Mouse (Mus musculus): ENCODE results near the gene Large1. TPM values are rescaled to one million over a fixed set of nuclear protein-coding genes. Genes with fewer than 3 reads are reported as not detected.
"Not testable (repeated sequence)": the region's sequence is repeated elsewhere in the genome, so short reads cannot be mapped to it uniquely, and the experiment has no call there.

Gene Large1
- polyA plus RNA-seq, 1 experiment from 2014 or later = 5.8 TPM

DNA sequence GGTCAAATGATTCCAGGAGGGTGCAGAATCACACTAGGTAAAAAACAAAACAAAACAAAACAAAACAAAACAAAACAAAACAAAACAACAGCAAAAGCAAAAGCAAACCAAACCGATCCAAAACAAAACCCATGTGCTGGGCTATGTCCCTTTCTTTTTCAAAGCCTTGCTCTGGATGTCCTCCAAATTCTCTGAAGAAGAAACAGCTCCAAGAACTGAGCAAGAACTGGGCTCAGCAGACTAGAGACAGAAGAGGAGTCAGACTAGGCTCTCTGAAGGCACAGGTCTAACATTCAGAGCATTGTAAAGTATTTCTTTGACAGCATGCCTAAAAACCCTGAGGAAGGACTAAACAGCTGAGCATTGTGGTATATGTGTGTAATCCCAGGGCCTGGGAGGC, 370.5 kb downstream of the Large1 start:
- no peaks in the 10 kb centered on the region for H3K4me1 ChIP-seq
- H3K4me3 ChIP-seq = no peak overlapping the region
- H3K4me2 ChIP-seq = no peak overlapping the region
- no peak overlapping the region for H3K27ac ChIP-seq
- no peaks in the 10 kb centered on the region for H3K27me3 ChIP-seq
- H3K36me3 ChIP-seq = no peaks in the 10 kb centered on the region
- ATAC-seq (ENCODE audit: borderline replicate concordance, extremely low read depth, low FRiP score, low TSS enrichment) = no peak
- H3K9me3 ChIP-seq = no peaks in the 10 kb centered on the region
- 97% methylated on average over 1 of the region's 1 CpGs for WGBS
- no peak overlapping the region for H3K9ac ChIP-seq

DNA sequence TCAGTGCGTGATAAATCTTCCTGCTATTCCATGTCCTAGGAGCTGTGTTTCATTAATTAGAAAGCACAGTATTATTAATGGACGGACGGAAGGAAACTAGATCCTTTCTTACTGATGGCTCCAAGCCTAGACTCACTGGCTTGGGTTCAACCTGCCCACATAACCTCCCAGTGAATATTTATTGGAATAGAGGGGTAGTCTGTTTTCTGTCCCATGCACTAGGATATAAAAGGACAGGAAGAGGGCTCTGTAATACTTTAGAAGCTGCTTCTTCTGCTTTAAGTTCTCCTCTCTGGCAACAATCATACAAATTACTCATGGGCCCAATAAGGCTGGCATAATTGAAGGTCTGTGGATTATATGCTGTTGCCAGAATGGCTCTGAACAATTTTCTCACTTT, 398.3 kb downstream of the Large1 start:
- Histone ChIP-seq H3K9me3 (no peaks in the 10 kb centered on the region), H3K36me3 (no peaks in the 10 kb centered on the region), H3K4me2 (no peak overlapping the region), H3K27ac (no peak overlapping the region), H3K27me3 (no peaks in the 10 kb centered on the region), H3K4me3 (no peak overlapping the region), H3K4me1 (no peaks in the 10 kb centered on the region), H3K9ac (no peak overlapping the region)
- WGBS = 84% methylated on average over 3 of the region's 3 CpGs
- ATAC-seq (ENCODE audit: borderline replicate concordance, extremely low read depth, low FRiP score, low TSS enrichment) = no peak

DNA sequence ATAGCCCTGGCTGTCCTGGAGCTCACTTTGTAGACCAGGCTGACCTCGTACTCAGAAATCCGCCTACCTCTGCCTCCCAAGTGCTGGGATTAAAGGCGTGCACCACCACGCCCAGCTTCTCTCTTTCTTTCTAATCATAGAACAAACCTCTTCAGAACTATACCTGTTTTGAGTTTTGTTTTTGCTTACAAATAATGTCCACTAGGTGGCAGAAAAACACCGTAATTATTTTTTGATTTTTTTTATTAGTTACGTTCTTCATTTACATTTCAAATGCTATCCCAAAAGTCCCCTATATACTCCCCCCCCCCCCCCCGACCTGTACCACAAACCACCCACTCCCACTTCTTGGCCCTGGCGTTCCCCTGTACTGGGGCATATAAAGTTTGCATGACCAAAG, 411.9 kb downstream of the Large1 start:
- not testable (repeated sequence) for H3K4me2 ChIP-seq; H3K27me3 ChIP-seq; H3K4me1 ChIP-seq; H3K9me3 ChIP-seq; H3K27ac ChIP-seq; H3K4me3 ChIP-seq; H3K9ac ChIP-seq; ATAC-seq (ENCODE audit: borderline replicate concordance, extremely low read depth, low FRiP score, low TSS enrichment); H3K36me3 ChIP-seq
- WGBS = 66% methylated on average over 8 of the region's 8 CpGs

DNA sequence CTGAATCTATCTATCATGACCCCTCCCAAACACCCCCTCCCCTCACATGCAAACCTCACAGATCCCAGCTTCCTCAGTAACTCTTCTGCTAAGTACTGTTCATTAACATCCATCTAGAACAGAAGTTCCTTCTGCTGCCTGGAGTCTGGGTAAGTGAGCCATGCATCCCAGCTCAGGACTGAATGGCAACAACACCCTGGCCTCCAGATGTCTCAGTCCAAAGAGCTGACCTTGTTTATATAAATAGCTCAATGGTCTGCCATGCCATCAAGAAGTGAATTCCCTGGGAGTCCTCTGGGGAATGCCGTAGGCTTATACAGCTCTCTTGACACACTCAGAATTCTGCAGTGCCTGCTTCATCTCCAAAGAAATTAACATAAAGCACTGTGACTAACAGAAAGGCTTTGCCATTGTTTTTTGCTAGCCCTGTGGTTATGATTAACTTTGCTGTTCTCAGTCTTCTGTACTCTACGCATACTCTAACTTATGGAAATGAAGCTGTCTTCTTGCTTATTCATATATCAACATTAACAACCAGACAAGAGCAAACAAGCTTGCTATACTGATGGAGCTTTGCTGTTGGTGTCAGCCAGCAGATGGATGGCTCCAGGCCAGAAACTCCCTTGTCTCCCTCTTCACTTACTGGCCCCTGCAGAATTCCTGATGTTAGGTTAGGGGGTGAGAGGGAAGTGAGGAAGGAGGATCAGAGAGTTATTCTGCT, 434.0 kb downstream of the Large1 start:
- H3K9me3 ChIP-seq = no peaks in the 10 kb centered on the region
- no peak overlapping the region for H3K4me2 ChIP-seq
- no peak for ATAC-seq (ENCODE audit: borderline replicate concordance, extremely low read depth, low FRiP score, low TSS enrichment)
- WGBS = 40% methylated on average over 2 of the region's 2 CpGs
- no peak overlapping the region for H3K27ac ChIP-seq
- H3K4me3 ChIP-seq = no peak overlapping the region
- no peak overlapping the region for H3K9ac ChIP-seq
- H3K36me3 ChIP-seq = no peaks in the 10 kb centered on the region
- H3K4me1 ChIP-seq = no peaks in the 10 kb centered on the region; the same call in 1 of the 2 replicates
- no peaks in the 10 kb centered on the region for H3K27me3 ChIP-seq

DNA sequence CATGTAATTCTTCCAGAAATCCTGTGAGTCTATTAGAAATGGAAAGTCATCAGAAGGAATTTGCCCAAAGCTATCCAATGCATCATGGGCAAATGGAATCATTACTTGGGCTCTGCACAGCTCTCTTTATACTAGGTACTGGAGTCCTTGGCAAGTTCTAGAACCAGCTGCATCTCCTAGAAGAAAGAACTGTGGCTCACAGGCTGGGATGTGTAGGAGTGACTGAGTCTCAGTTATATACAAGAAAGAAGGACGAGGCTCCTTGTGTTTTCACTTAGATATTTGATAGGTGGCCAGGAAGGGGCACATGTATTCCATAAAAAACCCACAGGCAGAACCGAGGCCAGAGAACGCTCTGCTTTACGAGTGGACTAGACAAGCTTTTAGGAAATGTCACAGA, 447.8 kb downstream of the Large1 start:
- no peak overlapping the region for H3K4me3 ChIP-seq
- no peak overlapping the region for H3K4me2 ChIP-seq
- H3K9me3 ChIP-seq = no peaks in the 10 kb centered on the region
- H3K4me1 ChIP-seq = no peaks in the 10 kb centered on the region
- no peaks in the 10 kb centered on the region for H3K27me3 ChIP-seq
- H3K27ac ChIP-seq = no peak overlapping the region
- no peak overlapping the region for H3K9ac ChIP-seq
- no peak for ATAC-seq (ENCODE audit: borderline replicate concordance, extremely low read depth, low FRiP score, low TSS enrichment)
- 75% methylated on average over 4 of the region's 4 CpGs for whole genome bisulfite sequencing
- H3K36me3 ChIP-seq = no peaks in the 10 kb centered on the region

DNA sequence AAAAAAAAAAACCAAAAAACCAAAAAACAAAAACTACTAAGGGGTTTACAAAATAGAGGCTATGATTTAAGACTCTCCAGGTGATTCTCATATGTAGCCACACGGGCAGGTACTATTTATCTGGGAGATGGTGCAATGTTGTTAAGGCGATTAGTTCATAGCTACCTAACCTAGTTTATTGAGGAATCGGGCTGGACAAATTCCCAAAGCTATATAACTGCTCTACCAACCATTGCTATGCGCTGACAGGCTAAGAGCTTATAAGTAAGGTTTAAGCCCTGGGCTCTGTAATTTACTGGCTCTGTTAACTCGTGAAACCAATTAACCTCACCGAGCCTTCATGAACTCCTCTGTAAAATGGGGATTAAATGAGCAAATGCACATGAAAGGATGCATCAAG, 451.7 kb downstream of the Large1 start:
- WGBS = 91% methylated on average over 6 of the region's 6 CpGs
- H3K9ac ChIP-seq = no peak overlapping the region
- H3K36me3 ChIP-seq = no peaks in the 10 kb centered on the region
- H3K9me3 ChIP-seq = no peaks in the 10 kb centered on the region
- no peak for ATAC-seq (ENCODE audit: borderline replicate concordance, extremely low read depth, low FRiP score, low TSS enrichment)
- H3K4me1 ChIP-seq = no peaks in the 10 kb centered on the region
- no peak overlapping the region for H3K4me2 ChIP-seq
- no peaks in the 10 kb centered on the region for H3K27me3 ChIP-seq
- no peak overlapping the region for H3K27ac ChIP-seq
- H3K4me3 ChIP-seq = no peak overlapping the region

DNA sequence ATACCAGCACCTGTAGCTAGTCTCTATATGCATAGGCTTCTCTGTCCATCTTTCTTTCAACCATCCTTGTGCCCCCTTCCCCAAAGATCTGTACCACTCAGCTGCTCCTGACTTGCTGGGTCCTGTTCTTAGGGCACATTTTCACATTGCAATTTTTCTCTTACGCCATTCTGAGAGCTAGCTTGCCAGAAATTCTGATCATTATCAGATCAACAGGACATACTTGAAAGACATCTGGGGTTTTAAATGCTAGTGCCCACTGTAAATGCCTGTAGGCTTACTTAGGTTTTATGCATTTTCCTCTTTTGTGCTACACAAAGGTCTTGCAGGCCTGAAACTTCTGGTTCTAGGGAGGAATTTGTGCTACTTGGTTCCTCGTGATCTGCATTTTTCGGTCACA, 454.0 kb downstream of the Large1 start:
- WGBS = 92% methylated on average over 3 of the region's 3 CpGs
- no peak overlapping the region for H3K9ac ChIP-seq
- ATAC-seq (ENCODE audit: borderline replicate concordance, extremely low read depth, low FRiP score, low TSS enrichment) = no peak

DNA sequence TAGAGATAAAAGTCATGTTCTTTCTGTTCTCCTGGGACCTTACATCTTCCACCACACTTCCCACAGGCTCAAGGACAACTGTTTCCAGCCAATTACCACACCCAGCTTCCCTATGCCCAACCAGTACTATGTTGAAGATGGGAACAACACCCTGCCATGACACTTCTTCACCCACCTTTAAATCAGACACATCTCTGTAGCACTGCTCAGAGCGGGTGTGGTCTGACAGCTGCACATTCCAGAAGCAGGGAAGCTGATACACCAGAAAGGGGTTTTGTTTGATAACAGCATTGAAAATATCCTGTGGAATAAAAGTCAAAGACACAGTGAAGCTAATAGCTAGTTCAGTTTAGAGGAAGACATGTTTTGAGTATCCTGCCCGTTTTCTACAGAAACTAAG, 470.3 kb downstream of the Large1 start:
- no peaks in the 10 kb centered on the region for H3K27me3 ChIP-seq
- no peaks in the 10 kb centered on the region for H3K9me3 ChIP-seq
- ATAC-seq (ENCODE audit: borderline replicate concordance, extremely low read depth, low FRiP score, low TSS enrichment) = no peak
- no peaks in the 10 kb centered on the region for H3K4me1 ChIP-seq
- WGBS = 81% methylated on average over 2 of the region's 2 CpGs
- no peak overlapping the region for H3K27ac ChIP-seq
- H3K4me3 ChIP-seq = no peak overlapping the region
- H3K36me3 ChIP-seq = no peaks in the 10 kb centered on the region
- no peak overlapping the region for H3K4me2 ChIP-seq
- no peak overlapping the region for H3K9ac ChIP-seq

More for the DNA sequence above, 454.0 kb downstream of the Large1 start:
- Histone ChIP-seq H3K9me3 (no peaks in the 10 kb centered on the region), H3K36me3 (no peaks in the 10 kb centered on the region), H3K27ac (no peak overlapping the region), H3K4me1 (no peaks in the 10 kb centered on the region), H3K4me2 (no peak overlapping the region), H3K4me3 (no peak overlapping the region), H3K27me3 (no peaks in the 10 kb centered on the region)

DNA sequence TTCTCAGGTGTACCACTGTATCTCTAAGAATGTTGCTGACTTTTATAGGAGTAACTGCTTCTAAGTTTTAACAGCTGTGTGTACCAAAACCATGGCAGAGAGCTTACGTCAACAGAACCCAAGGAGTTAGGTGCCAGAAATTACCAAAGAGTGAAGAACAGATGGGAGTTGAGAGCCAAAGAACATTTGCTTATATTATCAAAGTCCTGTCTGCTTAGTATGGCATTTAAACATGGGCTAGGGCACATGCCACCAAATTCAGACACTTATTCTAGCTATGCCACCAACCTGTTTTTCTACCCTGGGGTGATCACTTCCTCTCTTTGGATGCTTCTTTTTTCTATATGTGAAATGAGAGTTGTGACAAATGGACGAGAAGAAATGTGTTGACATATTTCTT, 479.9 kb downstream of the Large1 start:
- ATAC-seq (ENCODE audit: borderline replicate concordance, extremely low read depth, low FRiP score, low TSS enrichment) = no peak
- H3K4me1 ChIP-seq = no peaks in the 10 kb centered on the region
- no peak overlapping the region for H3K27ac ChIP-seq
- WGBS = 63% methylated on average over 2 of the region's 2 CpGs
- no peaks in the 10 kb centered on the region for H3K36me3 ChIP-seq
- H3K4me2 ChIP-seq = no peak overlapping the region
- H3K27me3 ChIP-seq = no peaks in the 10 kb centered on the region
- no peak overlapping the region for H3K4me3 ChIP-seq
- no peak overlapping the region for H3K9ac ChIP-seq
- no peaks in the 10 kb centered on the region for H3K9me3 ChIP-seq

DNA sequence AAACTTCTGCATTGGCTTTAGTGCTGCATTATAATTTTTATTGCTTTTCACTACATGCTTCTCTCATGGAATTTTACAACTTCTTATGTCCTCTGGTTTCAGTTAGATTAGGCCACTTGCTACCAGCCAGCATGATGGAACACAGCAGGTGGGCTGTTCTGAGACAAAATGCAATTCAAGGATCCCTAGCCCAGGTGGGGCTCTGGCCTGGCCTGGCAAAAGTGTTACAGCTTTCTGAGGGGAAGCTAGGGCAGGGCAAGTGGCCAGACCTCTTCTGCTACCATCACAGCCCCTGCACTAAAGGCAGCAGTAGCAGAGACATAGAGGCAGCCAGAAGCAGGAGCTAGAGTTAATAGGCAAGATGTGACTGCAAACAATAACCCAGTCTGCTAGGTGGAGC, 506.5 kb downstream of the Large1 start:
- ATAC-seq (ENCODE audit: borderline replicate concordance, extremely low read depth, low FRiP score, low TSS enrichment) = no peak
- Histone ChIP-seq H3K27ac (no peak overlapping the region), H3K4me2 (no peak overlapping the region), H3K9ac (no peak overlapping the region), H3K9me3 (no peaks in the 10 kb centered on the region), H3K36me3 (no peaks in the 10 kb centered on the region), H3K4me1 (no peaks in the 10 kb centered on the region), H3K27me3 (no peaks in the 10 kb centered on the region), H3K4me3 (no peak overlapping the region)

DNA sequence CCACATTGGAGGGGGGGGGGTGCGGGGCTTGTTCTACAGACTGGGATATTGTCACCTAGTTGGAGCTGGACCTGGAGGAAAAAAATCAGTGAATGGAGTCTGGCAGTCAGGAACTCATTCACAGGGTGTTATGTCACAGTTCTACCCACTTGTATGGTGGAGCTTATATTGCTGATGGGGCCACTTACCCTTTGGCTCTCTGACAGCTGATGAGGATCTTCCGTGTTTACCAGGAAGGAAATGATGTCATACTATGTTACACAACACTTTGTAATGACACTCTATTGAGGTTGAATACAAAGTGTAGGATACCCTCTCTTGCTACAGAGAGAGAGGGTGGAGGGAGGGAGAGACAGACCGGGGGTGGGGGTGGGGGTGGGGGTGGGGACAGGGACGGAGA, 517.5 kb downstream of the Large1 start:
- 59% methylated on average over 4 of the region's 4 CpGs for WGBS
- no peak for ATAC-seq (ENCODE audit: borderline replicate concordance, extremely low read depth, low FRiP score, low TSS enrichment)
- H3K27me3 ChIP-seq = no peaks in the 10 kb centered on the region

DNA sequence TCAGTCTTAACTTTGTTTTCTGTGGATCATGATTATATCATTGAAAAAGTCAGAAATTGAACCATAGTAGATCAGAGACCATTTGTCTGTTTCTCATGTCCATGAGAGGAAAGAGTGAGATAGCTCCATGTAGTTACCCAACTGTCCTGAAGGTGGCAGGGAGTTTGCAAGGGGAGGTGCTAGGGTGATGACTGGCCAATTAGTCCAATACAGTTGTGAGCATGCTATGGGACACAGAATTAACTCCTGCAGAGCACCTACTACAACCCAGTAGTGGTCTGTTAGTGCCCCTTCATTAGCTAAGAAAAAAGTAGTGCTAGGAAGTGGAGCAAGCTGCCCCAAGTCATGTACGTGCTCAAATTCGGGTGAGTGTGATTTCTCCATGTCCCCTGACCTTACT, 520.2 kb downstream of the Large1 start:
- Histone ChIP-seq H3K27me3 (0 out of 2 replicates have a peak, but pooled peaks cover 4% of the 10 kb centered on the region), H3K9ac (no peak overlapping the region), H3K4me1 (0 out of 2 replicates have a peak, but pooled peaks cover 4% of the 10 kb centered on the region), H3K36me3 (no peaks in the 10 kb centered on the region), H3K27ac (no peak overlapping the region), H3K9me3 (no peaks in the 10 kb centered on the region), H3K4me2 (no peak overlapping the region), H3K4me3 (no peak overlapping the region)
- no peak for ATAC-seq (ENCODE audit: borderline replicate concordance, extremely low read depth, low FRiP score, low TSS enrichment)
- 67% methylated on average over 2 of the region's 2 CpGs for WGBS

More for the DNA sequence above, 517.5 kb downstream of the Large1 start:
- H3K9me3 ChIP-seq = no peaks in the 10 kb centered on the region
- no peak overlapping the region for H3K4me2 ChIP-seq
- H3K4me3 ChIP-seq = no peak overlapping the region
- H3K27ac ChIP-seq = no peak overlapping the region
- H3K4me1 ChIP-seq = 0 out of 2 replicates have a peak, but pooled peaks cover 4% of the 10 kb centered on the region
- no peak overlapping the region for H3K9ac ChIP-seq
- no peaks in the 10 kb centered on the region for H3K36me3 ChIP-seq

DNA sequence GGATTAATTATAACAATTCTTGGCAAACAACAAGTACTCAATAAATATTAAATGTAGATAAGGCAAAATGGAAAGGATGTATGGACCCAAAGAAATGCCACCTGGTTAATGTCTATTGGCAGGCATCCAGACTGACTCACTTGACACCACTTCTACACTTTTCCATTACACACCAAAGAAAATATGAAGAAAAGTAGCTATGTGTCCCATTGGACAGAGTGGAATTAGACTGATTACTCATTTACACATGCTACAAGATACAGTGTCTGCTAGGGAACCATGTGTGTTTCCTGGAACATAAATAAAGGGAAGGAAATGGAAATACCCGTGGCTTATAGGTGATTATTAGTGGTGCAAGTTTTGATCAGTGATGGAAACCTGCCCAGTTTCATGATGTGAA, 521.0 kb downstream of the Large1 start:
- Histone ChIP-seq H3K27ac (no peak overlapping the region), H3K4me3 (no peak overlapping the region), H3K4me2 (no peak overlapping the region), H3K9ac (no peak overlapping the region), H3K9me3 (no peaks in the 10 kb centered on the region), H3K36me3 (no peaks in the 10 kb centered on the region), H3K4me1 (0 out of 2 replicates have a peak, but pooled peaks cover 4% of the 10 kb centered on the region), H3K27me3 (0 out of 2 replicates have a peak, but pooled peaks cover 4% of the 10 kb centered on the region)
- 30% methylated on average over 1 of the region's 1 CpGs for WGBS
- no peak for ATAC-seq (ENCODE audit: borderline replicate concordance, extremely low read depth, low FRiP score, low TSS enrichment)
